Mouse (Mus musculus) forebrain, embryonic 10.5 days (tissue): ENCODE results near the gene Atf7. TPM values are rescaled to one million over a fixed set of nuclear protein-coding genes. Genes with fewer than 3 reads are reported as not detected.

Experiments used
- DNase-seq: peaks from one replicate; pipeline ENCODE4 v3.0.0-alpha.2; 2017; ENCODE audit warnings: low spot score; ENCODE audit errors: extremely low spot score
- H3K27ac ChIP-seq: fragments of 300-500 bp; sonication (generic); 2 replicates; pipeline ENCODE4 v1.5.1; 2016; ENCODE audit warnings: mild to moderate bottlenecking
- H3K27me3 ChIP-seq: fragments of 300-500 bp; sonication (generic); 2 replicates; pipeline ENCODE4 v1.6.1; 2016; ENCODE audit warnings: mild to moderate bottlenecking; ENCODE audit not compliant: poor library complexity, severe bottlenecking
- H3K36me3 ChIP-seq: fragments of 300-500 bp; sonication (generic); replicated peaks from 2 replicates; pipeline ENCODE4 v1.6.1; 2016; ENCODE audit warnings: mild to moderate bottlenecking, moderate library complexity
- H3K4me1 ChIP-seq: fragments of 300-500 bp; sonication (generic); 2 replicates; pipeline ENCODE4 v1.6.1; 2016
- H3K4me3 ChIP-seq: fragments of 300-500 bp; sonication (generic); 2 replicates; pipeline ENCODE4 v1.5.1; 2016; ENCODE audit warnings: mild to moderate bottlenecking, moderate library complexity
- H3K9me3 ChIP-seq: fragments of 300-500 bp; sonication (generic); 2 replicates; pipeline ENCODE4 v1.6.1; 2016; ENCODE audit warnings: mild to moderate bottlenecking, moderate library complexity
- WGBS: fragments of 180-500 bp; shearing (Covaris S2); methylation state at CpG from one replicate; pipeline ENCODE4 v1.1.7; 2016; 5-methylcytosine and 5-hydroxymethylcytosine counted together
- polyA plus RNA-seq: library from polyadenylated mRNA; unstranded; fragments of >200 nt; fragmentation: Nextera tagmentation; extraction: Ambion mirVana; gene quantifications from 2 replicates; pipeline ENCODE4 v1.2.1, GENCODE M21; 2016

The Atf7 gene
- polyA plus RNA-seq, 1 experiment from 2014 or later = 19.2 TPM

- Histone ChIP-seq H3K27ac (no peak overlapping the region), H3K36me3 (peaks cover 76% of the 10 kb centered on the region), H3K27me3 (no peaks in the 10 kb centered on the region), H3K4me1 (no peaks in the 10 kb centered on the region), H3K9me3 (no peaks in the 10 kb centered on the region; the same call in 1 of the 2 replicates), H3K4me3 (no peak overlapping the region)
- WGBS = 90% methylated on average over 4 of the region's 4 CpGs
- DNase-seq = no peak
These were observed 94.7 kb downstream of the Atf7 start for GRCm38 (mm10) chr15:102530566-102530965.

- Histone ChIP-seq H3K27me3 (no peaks in the 10 kb centered on the region), H3K27ac (no peak overlapping the region), H3K4me1 (no peaks in the 10 kb centered on the region), H3K4me3 (no peak overlapping the region), H3K36me3 (peaks cover 72% of the 10 kb centered on the region), H3K9me3 (no peaks in the 10 kb centered on the region; the same call in 1 of the 2 replicates)
- DNase-seq = no peak
- 97% methylated on average over 1 of the region's 1 CpGs for WGBS
These were observed 96.9 kb downstream of the Atf7 start for GRCm38 (mm10) chr15:102528396-102528795.

GRCm38 (mm10) chr15:102527936-102528335, 97.3 kb downstream of the Atf7 start:
- 71% methylated on average over 3 of the region's 3 CpGs for WGBS
- no peaks in the 10 kb centered on the region for H3K27me3 ChIP-seq
- no peaks in the 10 kb centered on the region for H3K4me1 ChIP-seq
- H3K27ac ChIP-seq = no peak overlapping the region
- no peaks in the 10 kb centered on the region; the same call in 1 of the 2 replicates for H3K9me3 ChIP-seq
- H3K4me3 ChIP-seq = no peak overlapping the region
- DNase-seq = no peak
- peaks cover 69% of the 10 kb centered on the region for H3K36me3 ChIP-seq

GRCm38 (mm10) chr15:102526111-102527002, 98.9 kb downstream of the Atf7 start:
- WGBS = 85% methylated on average over 6 of the region's 6 CpGs

GRCm38 (mm10) chr15:102524892-102525485, 100.3 kb downstream of the Atf7 start, which contains the start of gene Npff:
Gene Npff, minus strand, starts transcription at chr15:102524942.
- H3K36me3 ChIP-seq = peaks cover 77% of the 10 kb centered on the region
- no peak within 1 kb of the TSS for H3K27ac ChIP-seq

More at GRCm38 (mm10) chr15:102526111-102527002, 98.9 kb downstream of the Atf7 start:
- DNase-seq = no peak
- Histone ChIP-seq H3K9me3 (no peaks in the 10 kb centered on the region; the same call in 1 of the 2 replicates), H3K4me1 (no peaks in the 10 kb centered on the region), H3K4me3 (no peak overlapping the region), H3K36me3 (peaks cover 73% of the 10 kb centered on the region), H3K27me3 (no peaks in the 10 kb centered on the region), H3K27ac (no peak overlapping the region)

GRCm38 (mm10) chr15:102521480-102521879, 103.8 kb downstream of the Atf7 start:
- Histone ChIP-seq H3K9me3 (no peaks in the 10 kb centered on the region), H3K27ac (no peak overlapping the region), H3K36me3 (peaks cover 52% of the 10 kb centered on the region), H3K4me1 (peaks cover 32% of the 10 kb centered on the region), H3K27me3 (no peaks in the 10 kb centered on the region), H3K4me3 (no peak overlapping the region)
- DNase-seq = no peak
- WGBS = 86% methylated on average over 4 of the region's 4 CpGs

More at GRCm38 (mm10) chr15:102524892-102525485, 100.3 kb downstream of the Atf7 start, which contains the start of gene Npff:
- DNase-seq = peak; percentile 76
- H3K27me3 ChIP-seq = no peaks in the 10 kb centered on the region
- no peak within 1 kb of the TSS for H3K4me3 ChIP-seq
- peaks cover 5% of the 10 kb centered on the region; the same call in 1 of the 2 replicates for H3K4me1 ChIP-seq
- WGBS = 9% methylated on average over 3 of the region's 3 CpGs
- no peaks in the 10 kb centered on the region; the same call in 1 of the 2 replicates for H3K9me3 ChIP-seq

- Histone ChIP-seq H3K27ac (no peak overlapping the region), H3K27me3 (no peaks in the 10 kb centered on the region), H3K4me3 (no peak overlapping the region), H3K4me1 (peaks cover 43% of the 10 kb centered on the region), H3K9me3 (no peaks in the 10 kb centered on the region), H3K36me3 (peaks cover 47% of the 10 kb centered on the region)
- DNase-seq = no peak
- WGBS = 91% methylated on average over 4 of the region's 4 CpGs
These were observed 104.8 kb downstream of the Atf7 start for GRCm38 (mm10) chr15:102520416-102520815.

GRCm38 (mm10) chr15:102519211-102520141, 105.8 kb downstream of the Atf7 start:
- no peak for DNase-seq
- Histone ChIP-seq H3K4me3 (peak overlapping the region; percentile 79), H3K4me1 (peaks cover 50% of the 10 kb centered on the region), H3K27me3 (no peaks in the 10 kb centered on the region), H3K27ac (peak overlapping the region; percentile 99), H3K36me3 (peaks cover 44% of the 10 kb centered on the region), H3K9me3 (no peaks in the 10 kb centered on the region)
- 77% methylated on average over 17 of the region's 17 CpGs for WGBS

GRCm38 (mm10) chr15:102518859-102519201, 106.4 kb downstream of the Atf7 start:
- Histone ChIP-seq H3K4me1 (peaks cover 50% of the 10 kb centered on the region), H3K36me3 (peaks cover 37% of the 10 kb centered on the region), H3K27ac (peak overlapping the region; percentile 99), H3K27me3 (no peaks in the 10 kb centered on the region), H3K4me3 (peak overlapping the region; percentile 79), H3K9me3 (no peaks in the 10 kb centered on the region)
- DNase-seq = no peak
- WGBS = 23% methylated on average over 9 of the region's 9 CpGs

- H3K36me3 ChIP-seq = peaks cover 34% of the 10 kb centered on the region
- H3K27ac ChIP-seq = peak within 1 kb of the TSS; percentile 99
- DNase-seq = peak; percentile 99
- H3K4me1 ChIP-seq = peaks cover 50% of the 10 kb centered on the region
- WGBS = under 1% methylated on average over 60 of the region's 60 CpGs
- H3K27me3 ChIP-seq = no peaks in the 10 kb centered on the region
- peak within 1 kb of the TSS; percentile 79 for H3K4me3 ChIP-seq
- H3K9me3 ChIP-seq = no peaks in the 10 kb centered on the region
These were observed 107.0 kb downstream of the Atf7 start, which contains the start of gene Tarbp2 for GRCm38 (mm10) chr15:102517976-102518858. Gene Tarbp2, plus strand, starts transcription at chr15:102518192.

- no peaks in the 10 kb centered on the region for H3K9me3 ChIP-seq
- under 1% methylated on average over 10 of the region's 10 CpGs for WGBS
- no peaks in the 10 kb centered on the region for H3K27me3 ChIP-seq
- H3K4me1 ChIP-seq = peaks cover 55% of the 10 kb centered on the region
- peaks cover 28% of the 10 kb centered on the region for H3K36me3 ChIP-seq
- H3K4me3 ChIP-seq = peak overlapping the region; percentile 79
- no peak for DNase-seq
- H3K27ac ChIP-seq = peak overlapping the region; percentile 99
These were observed 107.7 kb downstream of the Atf7 start for GRCm38 (mm10) chr15:102517631-102517975.
